Mouse (Mus musculus) embryonic facial prominence, embryonic 11.5 days (tissue): ENCODE measurements around the gene Cwc22. TPM values are rescaled to one million over a fixed set of nuclear protein-coding genes. Genes with fewer than 3 reads are reported as not detected.

ENCODE experiments used
- ATAC-seq: fragments of 200-750 bp; cut with Nextera tagmentation; replicated peaks from 2 replicates; pipeline ENCODE4 v1.8.0; 2017; ENCODE audit warnings: low read depth; ENCODE audit not compliant: insufficient number of reproducible peaks, low FRiP score, low TSS enrichment
- DNase-seq: peaks from one replicate; pipeline ENCODE4 v3.0.0-alpha.2; 2015; ENCODE audit warnings: low spot score
- H3K27ac ChIP-seq: fragments of 300-500 bp; sonication (generic); replicated peaks from 2 replicates; pipeline ENCODE4 v1.5.1; 2014; ENCODE audit warnings: mild to moderate bottlenecking, low read depth, low read length, control low read depth
- H3K27me3 ChIP-seq: fragments of 300-500 bp; sonication (generic); 2 replicates; pipeline ENCODE4 v1.6.1; 2014; ENCODE audit warnings: mild to moderate bottlenecking, low read length, moderate library complexity, mixed read lengths; ENCODE audit not compliant: control insufficient read depth, insufficient read depth
- H3K36me3 ChIP-seq: fragments of 300-500 bp; sonication (generic); replicated peaks from 2 replicates; pipeline ENCODE4 v1.6.1; 2014; ENCODE audit warnings: low read depth, mild to moderate bottlenecking, low read length, moderate library complexity, mixed read lengths; ENCODE audit not compliant: control insufficient read depth, insufficient read depth
- H3K4me1 ChIP-seq: fragments of 300-500 bp; sonication (generic); 2 replicates; pipeline ENCODE4 v1.6.1; 2014; ENCODE audit warnings: low read length, mixed read lengths; ENCODE audit not compliant: control insufficient read depth, insufficient read depth
- H3K4me2 ChIP-seq: fragments of 300-500 bp; sonication (generic); 2 replicates; pipeline ENCODE4 v1.6.1; 2014; ENCODE audit warnings: low read depth, mild to moderate bottlenecking, control low read depth, low read length, moderate library complexity
- H3K4me3 ChIP-seq: fragments of 300-500 bp; sonication (generic); 2 replicates; pipeline ENCODE4 v1.5.1; 2014; ENCODE audit warnings: low read depth, low read length, control low read depth
- H3K9ac ChIP-seq: fragments of 300-500 bp; sonication (generic); replicated peaks from 2 replicates; pipeline ENCODE4 v1.6.1; 2014; ENCODE audit warnings: mild to moderate bottlenecking, control low read depth, low read length
- H3K9me3 ChIP-seq: fragments of 300-500 bp; sonication (generic); replicated peaks from 2 replicates; pipeline ENCODE4 v1.6.1; 2016; ENCODE audit warnings: mild to moderate bottlenecking, low read length, inconsistent platforms, mixed read lengths; ENCODE audit not compliant: control insufficient read depth
- WGBS: fragments of 180-500 bp; shearing (Covaris S2); extraction: QIAGEN DNeasy Blood & Tissue Kit; methylation state at CpG from one replicate; pipeline ENCODE4 v1.1.7; 2014; 5-methylcytosine and 5-hydroxymethylcytosine counted together
- polyA plus RNA-seq: library from polyadenylated mRNA; unstranded; fragments of >200 nt; fragmentation: Nextera tagmentation; extraction: Ambion mirVana; gene quantifications from 2 replicates; pipeline ENCODE4 v1.2.1, GENCODE M21; 2014

Gene Cwc22
- polyA plus RNA-seq, 1 experiment from 2014 or later, result 41.5 TPM

- H3K36me3 ChIP-seq, result no peaks in the 10 kb centered on the region
- H3K4me1 ChIP-seq, result no peaks in the 10 kb centered on the region
- ATAC-seq, result no peak
- no peak overlapping the region for H3K4me2 ChIP-seq
- H3K4me3 ChIP-seq, result no peak overlapping the region
- H3K27ac ChIP-seq, result no peak overlapping the region
- H3K27me3 ChIP-seq, result no peaks in the 10 kb centered on the region
- no peaks in the 10 kb centered on the region for H3K9me3 ChIP-seq
- no peak for DNase-seq
- WGBS, result 86% methylated on average over 4 of the region's 4 CpGs
- H3K9ac ChIP-seq, result no peak overlapping the region
These were observed 34.0 kb downstream of the Cwc22 start for GRCm38 (mm10) chr2:77912197-77912596.

DNA sequence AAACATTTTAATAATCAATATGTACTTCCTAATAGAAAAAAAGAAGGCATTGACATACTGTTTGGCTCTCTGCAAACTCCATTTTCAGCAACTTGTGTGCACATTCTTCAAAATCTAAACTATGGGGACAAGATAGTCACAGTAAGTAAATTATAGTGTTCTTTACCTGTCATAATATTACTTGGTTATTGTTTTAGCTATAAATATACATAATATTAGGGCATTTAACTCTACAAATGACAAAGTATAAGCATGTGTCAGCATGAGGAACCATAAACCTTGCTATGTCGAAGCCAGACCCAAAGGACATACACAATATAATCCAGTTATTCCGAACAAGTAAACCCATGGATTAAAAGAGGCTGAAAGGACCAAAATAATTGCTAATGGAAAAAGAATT lies 34.7 kb downstream of the Cwc22 start:
- 87% methylated on average over 2 of the region's 2 CpGs for WGBS
- Histone ChIP-seq H3K9ac (no peak overlapping the region), H3K27ac (no peak overlapping the region), H3K36me3 (no peaks in the 10 kb centered on the region), H3K4me2 (no peak overlapping the region), H3K4me1 (no peaks in the 10 kb centered on the region), H3K4me3 (no peak overlapping the region), H3K9me3 (no peaks in the 10 kb centered on the region), H3K27me3 (no peaks in the 10 kb centered on the region)
- DNase-seq, result no peak
- no peak for ATAC-seq

DNA sequence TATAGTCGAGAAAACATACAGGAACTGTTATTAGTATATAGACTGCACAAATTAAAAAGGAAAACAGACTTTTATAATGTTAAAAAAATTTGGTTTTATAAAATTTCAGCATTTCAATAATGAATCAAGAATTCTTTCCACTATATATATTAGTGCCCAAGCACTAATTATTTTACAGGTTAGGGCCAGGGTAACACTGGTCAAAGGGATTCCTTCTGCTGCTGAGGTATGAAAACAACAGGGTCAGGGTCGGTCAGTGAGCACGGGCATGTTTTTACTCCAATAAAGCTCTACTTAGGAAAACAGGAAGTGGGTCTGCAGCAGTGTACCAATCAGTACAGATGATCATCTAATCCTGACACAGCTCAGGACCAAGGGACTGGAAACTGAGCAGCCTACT lies 36.0 kb downstream of the Cwc22 start:
- H3K36me3 ChIP-seq, result no peaks in the 10 kb centered on the region
- no peaks in the 10 kb centered on the region for H3K27me3 ChIP-seq
- no peaks in the 10 kb centered on the region for H3K4me1 ChIP-seq
- ATAC-seq, result no peak
- H3K27ac ChIP-seq, result no peak overlapping the region
- H3K4me3 ChIP-seq, result no peak overlapping the region
- no peak for DNase-seq
- H3K9ac ChIP-seq, result no peak overlapping the region
- H3K4me2 ChIP-seq, result no peak overlapping the region
- H3K9me3 ChIP-seq, result no peaks in the 10 kb centered on the region
- 42% methylated on average over 3 of the region's 3 CpGs for WGBS

GRCm38 (mm10) chr2:77907164-77907563 lies 39.0 kb downstream of the Cwc22 start:
- H3K4me1 ChIP-seq, result no peaks in the 10 kb centered on the region
- no peak overlapping the region for H3K27ac ChIP-seq
- no peaks in the 10 kb centered on the region for H3K9me3 ChIP-seq
- DNase-seq (no peak), ATAC-seq (no peak)
- peaks cover 4% of the 10 kb centered on the region for H3K36me3 ChIP-seq
- H3K4me3 ChIP-seq, result no peak overlapping the region
- H3K27me3 ChIP-seq, result no peaks in the 10 kb centered on the region
- no peak overlapping the region for H3K9ac ChIP-seq
- WGBS, result 95% methylated on average over 3 of the region's 3 CpGs
- H3K4me2 ChIP-seq, result no peak overlapping the region

DNA sequence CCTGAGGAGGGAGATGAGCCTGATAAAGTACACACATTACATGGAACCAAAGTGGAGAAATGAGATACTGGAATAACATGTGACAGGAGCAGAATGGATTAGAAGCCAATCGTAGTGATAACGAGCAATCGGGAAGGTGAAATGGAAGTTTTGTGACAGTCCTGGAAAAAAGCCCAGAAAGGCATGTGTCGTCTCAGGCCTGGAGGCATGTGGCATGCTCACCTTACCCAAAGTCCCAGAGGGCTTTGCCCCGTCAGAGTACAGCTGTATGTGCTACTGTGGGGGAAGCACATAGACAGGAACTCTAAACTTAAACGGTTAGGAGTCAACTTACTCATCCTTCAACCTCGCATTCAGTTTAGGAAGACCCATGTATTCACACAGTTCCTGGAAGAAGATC lies 41.2 kb downstream of the Cwc22 start:
- no peak overlapping the region for H3K4me2 ChIP-seq
- DNase-seq, result no peak
- WGBS, result 92% methylated on average over 7 of the region's 7 CpGs
- H3K9ac ChIP-seq, result no peak overlapping the region
- H3K4me3 ChIP-seq, result no peak overlapping the region
- H3K9me3 ChIP-seq, result no peaks in the 10 kb centered on the region
- no peaks in the 10 kb centered on the region for H3K4me1 ChIP-seq
- H3K27me3 ChIP-seq, result no peaks in the 10 kb centered on the region
- H3K36me3 ChIP-seq, result peaks cover 4% of the 10 kb centered on the region
- no peak overlapping the region for H3K27ac ChIP-seq
- no peak for ATAC-seq

DNA sequence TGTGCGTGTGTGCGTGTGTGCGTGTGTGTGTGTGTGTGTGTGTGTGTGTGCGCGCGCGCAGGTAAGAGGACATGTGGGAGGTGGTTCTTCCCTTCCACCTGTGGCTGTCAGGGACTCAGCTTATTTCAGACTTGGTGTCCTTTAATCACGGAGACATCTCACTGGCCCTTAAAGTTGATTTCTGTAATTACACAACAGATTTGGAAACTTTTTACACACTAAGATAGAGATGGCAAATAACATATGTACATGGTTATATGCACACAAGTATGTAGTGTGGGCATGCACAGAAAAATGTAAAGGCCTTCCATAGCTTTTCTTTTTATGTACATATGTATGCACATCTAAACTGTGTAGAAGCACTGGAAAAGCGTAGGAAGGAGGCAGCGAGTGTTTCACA lies 41.7 kb downstream of the Cwc22 start:
- Histone ChIP-seq H3K4me2 (no peak overlapping the region), H3K36me3 (peaks cover 4% of the 10 kb centered on the region), H3K4me1 (no peaks in the 10 kb centered on the region), H3K27ac (no peak overlapping the region), H3K27me3 (no peaks in the 10 kb centered on the region), H3K9ac (no peak overlapping the region), H3K9me3 (no peaks in the 10 kb centered on the region), H3K4me3 (no peak overlapping the region)
- WGBS, result 90% methylated on average over 10 of the region's 10 CpGs
- DNase-seq (no peak), ATAC-seq (no peak)

GRCm38 (mm10) chr2:77903979-77904378 lies 42.2 kb downstream of the Cwc22 start:
- Histone ChIP-seq H3K27me3 (no peaks in the 10 kb centered on the region), H3K36me3 (peaks cover 4% of the 10 kb centered on the region), H3K27ac (no peak overlapping the region), H3K9me3 (no peaks in the 10 kb centered on the region), H3K4me1 (no peaks in the 10 kb centered on the region), H3K4me3 (no peak overlapping the region), H3K4me2 (no peak overlapping the region), H3K9ac (no peak overlapping the region)
- ATAC-seq, result no peak
- DNase-seq, result no peak
- 94% methylated on average over 9 of the region's 9 CpGs for WGBS

- no peak for ATAC-seq
- no peak for DNase-seq
- 89% methylated on average over 3 of the region's 3 CpGs for WGBS
- Histone ChIP-seq H3K9me3 (no peaks in the 10 kb centered on the region), H3K4me2 (no peak overlapping the region), H3K9ac (no peak overlapping the region), H3K4me3 (no peak overlapping the region), H3K4me1 (no peaks in the 10 kb centered on the region), H3K27me3 (no peaks in the 10 kb centered on the region), H3K36me3 (peaks cover 4% of the 10 kb centered on the region), H3K27ac (no peak overlapping the region)
These were observed 43.1 kb downstream of the Cwc22 start for GRCm38 (mm10) chr2:77903098-77903497.
